Mouse (Mus musculus) ES-E14 (cell line): Measurements from ENCODE around the gene Vpreb3.

ENCODE experiments used
- HCFC1 ChIP-seq: IDR thresholded peaks from 2 replicates; pipeline ENCODE4 v1.6.1; 2012; ENCODE audit warnings: low read length, inconsistent platforms, borderline replicate concordance; ENCODE audit not compliant: insufficient read depth
- ZNF384 ChIP-seq: IDR thresholded peaks from 2 replicates; pipeline ENCODE4 v1.6.1; 2012; ENCODE audit warnings: low read depth, low read length, inconsistent platforms

GRCm38 (mm10) chr10:75893089-75893750 is 49.6 kb upstream of the Vpreb3 start, which contains the start of gene Derl3:
- TF ChIP-seq HCFC1 (no peak), ZNF384 (no peak)
